Mouse (Mus musculus) testis, adult 2 months (tissue): ENCODE data around the gene Il22ra1. TPM values are rescaled to one million over a fixed set of nuclear protein-coding genes. Genes with fewer than 3 reads are reported as not detected.
"Not testable (repeated sequence)": the region's sequence is repeated elsewhere in the genome, so short reads cannot be mapped to it uniquely, and the experiment has no call there.

Source experiments
- H3K27ac ChIP-seq: fragments of 200-500 bp; 2 replicates; pipeline ENCODE4 v1.5.1; 2012; ENCODE audit warnings: low read depth, low read length; ENCODE audit not compliant: control insufficient read depth, insufficient read depth
- H3K27me3 ChIP-seq: fragments of 200-500 bp; 2 replicates; pipeline ENCODE4 v1.6.1; 2012; ENCODE audit warnings: mild to moderate bottlenecking, low read length, moderate library complexity; ENCODE audit not compliant: control insufficient read depth, insufficient read depth
- H3K36me3 ChIP-seq: fragments of 200-500 bp; 2 replicates; pipeline ENCODE4 v1.6.1; 2012; ENCODE audit warnings: mild to moderate bottlenecking, low read length; ENCODE audit not compliant: control insufficient read depth, insufficient read depth
- H3K4me1 ChIP-seq: fragments of 200-500 bp; 2 replicates; pipeline ENCODE4 v1.6.1; 2012; ENCODE audit warnings: low read length; ENCODE audit not compliant: control insufficient read depth, insufficient read depth
- H3K4me3 ChIP-seq: fragments of 200-500 bp; 2 replicates; pipeline ENCODE4 v1.5.1; 2012; ENCODE audit warnings: low read depth, mild to moderate bottlenecking, low read length, moderate library complexity, mixed read lengths; ENCODE audit not compliant: control insufficient read depth
- CTCF ChIP-seq: fragments of 200-500 bp; IDR thresholded peaks from 2 replicates; pipeline ENCODE4 v1.5.1; 2012; ENCODE audit warnings: low read depth, mild to moderate bottlenecking, inconsistent platforms, low read length, moderate library complexity; ENCODE audit not compliant: control insufficient read depth, insufficient read depth, insufficient replicate concordance
- POLR2A ChIP-seq: fragments of 200-500 bp; IDR thresholded peaks from 2 replicates; pipeline ENCODE4 v1.6.1; 2012; ENCODE audit warnings: low read depth, mild to moderate bottlenecking, inconsistent platforms, low read length, moderate library complexity; ENCODE audit not compliant: control insufficient read depth
- polyA plus RNA-seq: library from polyadenylated mRNA; depleted of rRNA; stranded (reverse); fragments of >200 nt; gene quantifications from 2 replicates; pipeline ENCODE4 v1.2.3, GENCODE M21; 2012

Gene Il22ra1
- polyA plus RNA-seq, 1 experiment, result 0.17 TPM

GRCm38 (mm10) chr4:135709621-135710020, 18.4 kb upstream of the Il22ra1 start:
- Histone ChIP-seq H3K27me3 (no peaks in the 10 kb centered on the region), H3K4me3 (no peak overlapping the region), H3K36me3 (no peaks in the 10 kb centered on the region), H3K27ac (no peak overlapping the region), H3K4me1 (no peaks in the 10 kb centered on the region)
- TF ChIP-seq POLR2A (no peak), CTCF (no peak)

DNA sequence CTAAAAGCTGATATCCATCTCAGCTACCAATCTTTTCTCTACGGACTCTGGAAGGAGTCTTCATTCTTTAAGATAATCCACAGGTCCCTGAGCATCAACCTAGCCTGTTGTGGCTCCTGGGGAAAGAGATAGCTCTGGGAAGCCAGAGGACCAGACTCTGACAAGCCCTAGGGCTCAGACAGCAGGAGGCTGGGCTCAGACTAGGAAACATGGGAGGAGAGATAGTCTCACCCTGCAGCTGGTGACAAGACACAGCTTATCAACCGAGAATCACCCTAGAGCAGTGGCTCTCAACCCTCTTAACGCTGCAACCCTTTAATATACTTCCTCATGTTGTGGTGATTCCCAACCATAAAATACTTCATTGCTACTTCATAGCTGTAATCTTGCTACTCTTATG, 17.6 kb upstream of the Il22ra1 start:
- no peak overlapping the region for H3K4me3 ChIP-seq

GRCm38 (mm10) chr4:135714776-135715175, 13.2 kb upstream of the Il22ra1 start:
- no peaks in the 10 kb centered on the region for H3K4me1 ChIP-seq
- no peaks in the 10 kb centered on the region for H3K36me3 ChIP-seq
- TF ChIP-seq CTCF (no peak), POLR2A (no peak)
- H3K27ac ChIP-seq, result no peak overlapping the region
- no peaks in the 10 kb centered on the region for H3K27me3 ChIP-seq
- no peak overlapping the region for H3K4me3 ChIP-seq

More for the DNA sequence above, 17.6 kb upstream of the Il22ra1 start:
- Histone ChIP-seq H3K4me1 (no peaks in the 10 kb centered on the region), H3K27me3 (no peaks in the 10 kb centered on the region), H3K27ac (no peak overlapping the region), H3K36me3 (no peaks in the 10 kb centered on the region)
- TF ChIP-seq CTCF, result no peak
- TF ChIP-seq POLR2A, result no peak

GRCm38 (mm10) chr4:135716438-135716837, 11.5 kb upstream of the Il22ra1 start:
- not testable (repeated sequence) for H3K27me3 ChIP-seq, H3K4me3 ChIP-seq, H3K36me3 ChIP-seq, H3K4me1 ChIP-seq, H3K27ac ChIP-seq

DNA sequence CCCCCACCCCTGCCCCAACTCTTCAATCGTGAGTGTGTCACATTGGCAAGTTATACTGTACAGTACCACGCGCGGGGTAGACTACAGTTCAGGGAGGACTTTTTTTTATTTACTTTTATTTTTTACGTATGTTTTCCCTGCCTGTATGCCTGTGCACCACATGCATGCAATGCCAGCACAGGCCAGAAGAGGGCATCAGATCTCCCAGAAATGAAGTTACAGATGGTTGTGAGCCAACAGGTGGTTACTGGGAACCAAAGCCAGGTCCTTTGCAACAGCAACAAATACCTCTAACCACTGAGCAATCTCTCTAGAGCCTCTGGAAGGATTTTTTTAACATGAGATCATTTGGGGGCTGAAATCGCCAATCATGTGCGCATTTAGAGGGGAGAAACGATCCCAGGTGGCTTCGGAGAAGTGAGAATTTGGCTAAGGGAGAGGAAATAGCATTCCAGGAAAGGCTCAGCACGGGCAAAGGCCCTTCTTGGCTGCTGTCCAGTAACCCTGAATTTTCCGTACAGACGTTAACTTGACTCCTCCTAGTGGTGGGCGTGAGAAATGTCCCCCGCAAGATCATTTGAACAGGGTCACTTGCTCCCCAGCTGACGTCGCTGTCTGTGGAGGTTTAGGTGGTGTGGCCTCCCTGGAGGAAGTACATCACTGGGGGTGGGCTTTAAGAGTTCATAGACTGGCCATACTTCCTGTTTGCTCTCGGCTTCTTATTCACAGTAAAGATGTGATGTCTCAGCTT, 5.3 kb upstream of the Il22ra1 start:
- Histone ChIP-seq H3K36me3 (no peaks in the 10 kb centered on the region), H3K4me1 (peaks cover 13% of the 10 kb centered on the region), H3K27me3 (no peaks in the 10 kb centered on the region; the same call in 1 of the 2 replicates), H3K27ac (no peak overlapping the region), H3K4me3 (no peak overlapping the region)
- TF ChIP-seq POLR2A (no peak), CTCF (peak; percentile 71; the same call in 1 of the 2 replicates)

DNA sequence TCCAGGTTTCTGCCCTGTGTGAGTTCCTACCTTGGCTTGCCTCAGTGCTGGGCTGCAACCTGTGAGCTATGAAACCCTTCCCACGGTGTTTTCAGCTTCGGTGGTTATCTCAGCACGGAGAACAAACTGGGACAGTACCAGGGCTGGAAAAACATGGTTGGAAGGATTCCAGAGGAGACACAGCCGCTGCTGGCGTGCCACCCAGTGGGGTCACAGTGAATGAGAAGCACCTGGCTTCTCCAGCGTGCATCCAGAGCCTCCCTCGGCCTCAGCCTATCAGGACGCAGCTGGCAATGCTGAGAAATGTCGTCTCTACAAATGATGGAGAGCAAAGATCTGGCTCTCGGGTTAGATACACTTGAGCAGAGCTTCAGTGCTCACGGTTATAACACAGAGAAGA, 1.6 kb upstream of the Il22ra1 start:
- H3K4me3 ChIP-seq, result no peak overlapping the region
- peaks cover 17% of the 10 kb centered on the region for H3K4me1 ChIP-seq
- TF ChIP-seq CTCF (no peak), POLR2A (no peak)
- H3K27ac ChIP-seq, result no peak overlapping the region
- H3K36me3 ChIP-seq, result no peaks in the 10 kb centered on the region
- H3K27me3 ChIP-seq, result no peaks in the 10 kb centered on the region; the same call in 1 of the 2 replicates

DNA sequence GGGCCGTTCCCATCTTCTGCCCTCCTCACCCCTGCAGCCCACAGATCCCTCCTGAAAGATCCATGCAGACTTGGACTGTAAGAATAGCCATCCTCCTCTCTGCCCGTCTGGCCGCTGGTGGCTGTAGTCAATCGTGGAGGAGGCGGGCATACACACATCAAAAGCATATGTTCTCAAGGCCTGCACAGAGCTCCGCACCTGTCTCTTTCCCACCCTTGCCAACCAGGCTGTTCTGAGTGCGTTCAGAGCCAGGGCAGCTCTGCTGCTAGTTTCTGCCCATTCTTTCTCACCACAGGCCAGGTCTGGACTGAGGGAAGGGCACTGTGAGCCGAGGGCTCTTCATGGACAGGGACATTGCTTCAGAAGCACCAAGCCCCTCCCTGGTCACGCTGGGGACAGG, 2.2 kb downstream of the Il22ra1 start:
- Histone ChIP-seq H3K36me3 (no peaks in the 10 kb centered on the region), H3K4me3 (no peak overlapping the region), H3K4me1 (peaks cover 17% of the 10 kb centered on the region), H3K27ac (no peak overlapping the region), H3K27me3 (no peaks in the 10 kb centered on the region; the same call in 1 of the 2 replicates)
- TF ChIP-seq POLR2A, result no peak
- no peak for TF ChIP-seq CTCF

DNA sequence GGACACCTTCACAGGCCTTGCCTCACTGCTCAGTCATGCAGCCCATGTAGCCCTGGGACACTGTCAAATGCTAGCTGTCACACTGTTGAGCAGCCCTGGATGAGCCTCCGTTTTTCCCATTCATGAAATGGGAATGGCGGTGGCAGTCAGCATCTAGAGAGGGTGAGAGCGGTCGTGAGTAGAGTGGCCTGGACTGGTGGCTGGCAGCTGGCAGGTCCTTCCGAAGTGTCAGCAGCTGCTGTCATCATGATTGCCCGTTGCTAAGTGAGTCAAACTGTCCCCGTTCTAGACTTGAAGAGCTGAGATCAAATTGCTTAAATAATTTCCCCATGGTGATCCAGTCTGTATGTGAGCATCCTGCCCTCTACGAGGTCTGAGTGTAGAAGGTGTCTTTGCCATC, 3.0 kb downstream of the Il22ra1 start:
- Histone ChIP-seq H3K36me3 (no peaks in the 10 kb centered on the region), H3K27ac (no peak overlapping the region), H3K4me3 (no peak overlapping the region), H3K27me3 (no peaks in the 10 kb centered on the region; the same call in 1 of the 2 replicates), H3K4me1 (peaks cover 17% of the 10 kb centered on the region)
- TF ChIP-seq POLR2A, result no peak
- no peak for TF ChIP-seq CTCF
